Mouse (Mus musculus): ENCODE data around the gene Tex48. TPM values are rescaled to one million over a fixed set of nuclear protein-coding genes. Genes with fewer than 3 reads are reported as not detected.

Tex48 gene
- polyA plus RNA-seq, 2 experiments, result not detected

DNA sequence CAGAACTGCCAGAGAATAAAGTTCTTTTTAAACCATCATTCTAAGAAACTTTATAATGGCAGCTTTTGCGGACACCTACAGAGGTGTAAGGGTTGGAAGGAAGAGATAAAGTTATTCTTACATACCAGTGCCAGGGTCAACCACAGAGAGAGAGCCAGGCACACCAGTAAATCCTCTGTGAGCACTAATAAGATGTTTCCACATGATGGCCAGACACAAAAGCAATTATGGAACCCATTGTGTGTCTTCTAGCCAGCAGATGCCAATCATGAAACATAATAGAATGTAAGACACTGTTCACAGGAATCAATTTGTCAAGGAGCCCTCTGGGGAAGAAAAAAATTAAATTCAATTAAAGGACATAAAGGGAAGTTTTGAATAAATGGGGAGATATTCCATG is 39.2 kb upstream of the Tex48 start:
- no peaks in the 10 kb centered on the region for H3K9me3 ChIP-seq (ENCODE audit: control insufficient read depth, low read length)
- H3K4me3 ChIP-seq (replicated peaks; ENCODE audit: low read length), result no peak overlapping the region
- H3K27me3 ChIP-seq (ENCODE audit: control insufficient read depth, insufficient read depth, low read length), result no peaks in the 10 kb centered on the region
- H3K4me2 ChIP-seq (replicated peaks; ENCODE audit: low read depth, low read length, severe bottlenecking), result no peak overlapping the region
- no peak overlapping the region for H3K27ac ChIP-seq (replicated peaks; ENCODE audit: low read depth, low read length)
- 74% methylated on average over 1 of the region's 1 CpGs for WGBS
- ATAC-seq (ENCODE audit: low FRiP score, low read depth) (no peak), DNase-seq (ENCODE audit: low spot score) (no peak)
- no peak overlapping the region for H3K9ac ChIP-seq (ENCODE audit: low read depth, low read length, severe bottlenecking)
- no peaks in the 10 kb centered on the region for H3K4me1 ChIP-seq (ENCODE audit: control insufficient read depth, insufficient read depth, low read length)
- no peaks in the 10 kb centered on the region for H3K36me3 ChIP-seq (ENCODE audit: control insufficient read depth, insufficient read depth, low read length)
- no peak for TF ChIP-seq POLR2A (IDR thresholded peaks at IDR 0.05; ENCODE audit: borderline replicate concordance, extremely low read depth, insufficient read depth, insufficient read length)

GRCm38 (mm10) chr4:63659775-63660174 is 37.5 kb upstream of the Tex48 start:
- H3K9me3 ChIP-seq (ENCODE audit: control insufficient read depth, low read length), result no peaks in the 10 kb centered on the region
- WGBS, result 68% methylated on average over 1 of the region's 1 CpGs

DNA sequence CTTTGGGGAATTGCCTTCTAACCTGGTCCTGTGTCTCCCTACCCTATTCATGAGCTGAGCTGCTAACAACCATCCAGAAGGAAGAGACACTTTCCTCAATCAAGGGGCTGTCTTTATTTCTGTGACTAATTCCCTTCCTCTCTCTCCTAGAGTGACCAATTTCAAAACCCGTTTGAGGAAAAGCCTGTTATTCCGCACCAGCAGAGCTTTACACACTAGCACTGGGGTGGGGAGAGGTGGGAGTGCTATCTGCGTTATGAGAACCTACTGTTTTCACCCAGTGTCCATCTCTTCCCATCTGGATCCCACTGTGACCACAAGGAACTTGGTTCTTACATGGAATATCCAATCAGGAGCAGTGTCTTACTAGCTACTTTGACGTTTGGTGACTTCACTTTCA is 36.9 kb upstream of the Tex48 start:
- Histone ChIP-seq H3K4me1 (ENCODE audit: control insufficient read depth, insufficient read depth, low read length) (no peaks in the 10 kb centered on the region), H3K9ac (ENCODE audit: low read depth, low read length, severe bottlenecking) (no peak overlapping the region), H3K4me3 (replicated peaks; ENCODE audit: low read length) (no peak overlapping the region), H3K27ac (replicated peaks; ENCODE audit: low read depth, low read length) (no peak overlapping the region), H3K36me3 (ENCODE audit: control insufficient read depth, insufficient read depth, low read length) (no peaks in the 10 kb centered on the region), H3K9me3 (ENCODE audit: control insufficient read depth, low read length) (no peaks in the 10 kb centered on the region), H3K4me2 (replicated peaks; ENCODE audit: low read depth, low read length, severe bottlenecking) (no peak overlapping the region), H3K27me3 (ENCODE audit: control insufficient read depth, insufficient read depth, low read length) (no peaks in the 10 kb centered on the region)
- WGBS, result 44% methylated on average over 4 of the region's 4 CpGs
- DNase-seq (ENCODE audit: low spot score), result no peak
- no peak for ATAC-seq (ENCODE audit: low FRiP score, low read depth)
- TF ChIP-seq POLR2A (IDR thresholded peaks at IDR 0.05; ENCODE audit: borderline replicate concordance, extremely low read depth, insufficient read depth, insufficient read length), result no peak

More at GRCm38 (mm10) chr4:63659775-63660174, 37.5 kb upstream of the Tex48 start:
- Histone ChIP-seq H3K27ac (replicated peaks; ENCODE audit: low read depth, low read length) (no peak overlapping the region), H3K4me1 (ENCODE audit: control insufficient read depth, insufficient read depth, low read length) (no peaks in the 10 kb centered on the region), H3K9ac (ENCODE audit: low read depth, low read length, severe bottlenecking) (no peak overlapping the region), H3K36me3 (ENCODE audit: control insufficient read depth, insufficient read depth, low read length) (no peaks in the 10 kb centered on the region), H3K4me2 (replicated peaks; ENCODE audit: low read depth, low read length, severe bottlenecking) (no peak overlapping the region), H3K27me3 (ENCODE audit: control insufficient read depth, insufficient read depth, low read length) (no peaks in the 10 kb centered on the region), H3K4me3 (replicated peaks; ENCODE audit: low read length) (no peak overlapping the region)
- ATAC-seq (ENCODE audit: low FRiP score, low read depth), result no peak
- TF ChIP-seq POLR2A (IDR thresholded peaks at IDR 0.05; ENCODE audit: borderline replicate concordance, extremely low read depth, insufficient read depth, insufficient read length), result no peak
- DNase-seq (ENCODE audit: low spot score), result no peak

- Histone ChIP-seq H3K9ac (ENCODE audit: low read depth, low read length, severe bottlenecking) (no peak overlapping the region), H3K36me3 (ENCODE audit: control insufficient read depth, insufficient read depth, low read length) (no peaks in the 10 kb centered on the region), H3K4me1 (ENCODE audit: control insufficient read depth, insufficient read depth, low read length) (no peaks in the 10 kb centered on the region), H3K4me2 (replicated peaks; ENCODE audit: low read depth, low read length, severe bottlenecking) (no peak overlapping the region), H3K27ac (replicated peaks; ENCODE audit: low read depth, low read length) (no peak overlapping the region), H3K27me3 (ENCODE audit: control insufficient read depth, insufficient read depth, low read length) (no peaks in the 10 kb centered on the region), H3K4me3 (replicated peaks; ENCODE audit: low read length) (no peak overlapping the region), H3K9me3 (ENCODE audit: control insufficient read depth, low read length) (no peaks in the 10 kb centered on the region)
- DNase-seq (ENCODE audit: low spot score) (no peak), ATAC-seq (ENCODE audit: low FRiP score, low read depth) (no peak)
- no peak for TF ChIP-seq POLR2A (IDR thresholded peaks at IDR 0.05; ENCODE audit: borderline replicate concordance, extremely low read depth, insufficient read depth, insufficient read length)
- WGBS, result 88% methylated on average over 1 of the region's 1 CpGs
Observed at GRCm38 (mm10) chr4:63654381-63654780, 32.2 kb upstream of the Tex48 start.

GRCm38 (mm10) chr4:63643956-63644726 is 21.9 kb upstream of the Tex48 start:
- Histone ChIP-seq H3K4me1 (ENCODE audit: control insufficient read depth, insufficient read depth, low read length) (no peaks in the 10 kb centered on the region), H3K4me2 (replicated peaks; ENCODE audit: low read depth, low read length, severe bottlenecking) (no peak overlapping the region), H3K27me3 (ENCODE audit: control insufficient read depth, insufficient read depth, low read length) (no peaks in the 10 kb centered on the region), H3K4me3 (replicated peaks; ENCODE audit: low read length) (no peak overlapping the region), H3K9ac (ENCODE audit: low read depth, low read length, severe bottlenecking) (no peak overlapping the region), H3K36me3 (ENCODE audit: control insufficient read depth, insufficient read depth, low read length) (no peaks in the 10 kb centered on the region), H3K9me3 (ENCODE audit: control insufficient read depth, low read length) (no peaks in the 10 kb centered on the region), H3K27ac (replicated peaks; ENCODE audit: low read depth, low read length) (no peak overlapping the region)
- ATAC-seq (ENCODE audit: low FRiP score, low read depth) (no peak), DNase-seq (ENCODE audit: low spot score) (no peak)
- TF ChIP-seq POLR2A (IDR thresholded peaks at IDR 0.05; ENCODE audit: borderline replicate concordance, extremely low read depth, insufficient read depth, insufficient read length), result no peak

Measured in limb, embryonic 14.5 days (tissue).